Mouse (Mus musculus): ENCODE measurements around the gene Kcnk2.

Kcnk2 gene

DNA sequence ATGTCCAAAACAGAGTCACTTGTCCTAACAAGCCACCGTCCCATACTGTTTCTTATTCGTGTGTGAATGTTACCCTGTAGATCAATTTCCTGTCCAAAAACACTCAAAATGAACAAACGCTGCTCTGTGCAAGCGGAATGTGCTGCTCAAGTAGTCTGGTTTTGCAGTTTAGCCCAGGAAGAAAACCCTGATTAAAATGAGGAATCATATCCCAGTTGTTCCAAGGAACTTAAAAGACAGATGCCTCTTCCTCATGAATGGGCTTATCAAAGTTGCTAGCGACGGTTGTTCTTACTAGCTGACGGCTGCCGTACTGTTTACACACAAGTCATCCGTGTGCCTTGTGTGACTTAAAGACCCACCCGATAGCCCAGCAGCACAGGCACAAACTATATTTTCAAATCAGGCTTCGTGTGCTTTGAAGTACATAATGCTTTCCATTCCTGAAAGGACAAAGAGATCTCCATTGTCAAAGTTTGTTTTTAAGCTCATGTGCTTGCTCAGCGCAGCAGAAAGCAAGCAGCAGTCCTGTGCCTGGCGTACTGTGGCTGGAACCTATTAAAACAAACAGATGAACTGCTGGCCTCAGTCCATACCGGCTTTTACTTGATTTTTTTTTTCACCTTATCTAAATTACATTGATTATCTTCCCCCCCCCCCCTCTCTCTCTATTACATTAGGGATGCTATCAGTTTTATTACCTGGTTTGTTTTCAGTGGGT, at the start of gene Kcnk2:
Gene Kcnk2 (minus strand): TSS at position 51 of the 721 bp plus-strand sequence.
- DNase-seq (ENCODE audit: low spot score): no peak

DNA sequence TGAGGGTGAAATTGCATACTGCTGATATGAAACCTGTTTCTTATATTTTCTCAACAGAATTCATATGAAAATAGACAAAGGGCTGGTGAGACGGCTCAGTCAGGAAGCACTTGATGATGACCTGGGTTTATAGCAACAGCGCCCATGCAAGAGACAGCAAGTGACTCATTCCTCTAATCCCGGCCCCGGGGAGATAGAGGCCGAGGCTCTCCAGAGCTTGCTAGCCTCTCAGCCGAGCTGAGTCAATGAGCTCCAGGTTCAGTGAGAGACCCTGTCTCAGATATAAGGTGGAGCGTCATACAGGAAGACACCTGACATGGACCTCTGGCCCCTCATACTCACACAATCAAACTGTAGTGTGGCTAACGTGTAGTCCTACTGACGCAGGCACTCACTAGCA, 38.7 kb upstream of the Kcnk2 start:
- DNase-seq (ENCODE audit: low spot score): no peak

DNA sequence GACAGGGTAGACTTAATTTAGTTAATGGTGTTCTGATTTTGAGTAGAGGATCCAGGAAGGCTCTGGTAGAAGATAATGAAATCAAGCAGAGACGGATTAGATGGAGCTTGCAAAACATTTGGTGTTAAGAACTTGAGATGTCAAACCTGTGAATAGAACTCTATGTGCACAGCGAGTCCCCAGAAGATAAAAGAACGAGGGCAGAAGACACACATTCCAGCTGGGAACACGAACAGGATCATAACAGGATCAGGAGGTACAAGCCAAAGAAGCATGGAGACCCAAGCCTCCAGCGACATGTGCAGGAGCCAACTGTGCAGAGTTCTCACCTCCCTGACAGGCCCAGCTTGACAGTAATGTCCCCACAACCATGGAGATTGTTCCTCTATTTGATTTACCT, 35.1 kb upstream of the Kcnk2 start:
- DNase-seq (ENCODE audit: low spot score): no peak

DNA sequence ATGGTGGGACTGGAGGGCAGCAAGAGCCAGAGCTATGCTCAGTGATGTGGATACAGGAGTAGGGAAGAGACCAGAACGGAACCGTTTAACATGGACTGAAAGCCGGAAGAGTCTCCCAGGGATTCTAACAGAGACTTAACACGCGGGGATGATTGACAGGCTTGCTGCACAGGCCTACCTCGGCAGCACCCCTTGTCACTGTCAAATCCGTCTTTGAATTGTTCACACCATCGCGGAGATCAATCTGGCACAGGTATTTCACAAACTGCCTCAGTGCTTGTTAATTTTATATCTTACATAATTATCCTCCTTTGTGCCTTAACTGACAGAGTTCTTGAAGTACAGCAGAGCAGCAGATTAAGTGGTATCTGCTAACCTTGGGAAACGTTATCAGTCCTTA, 33.4 kb upstream of the Kcnk2 start:
- no peak for DNase-seq (ENCODE audit: low spot score)

DNA sequence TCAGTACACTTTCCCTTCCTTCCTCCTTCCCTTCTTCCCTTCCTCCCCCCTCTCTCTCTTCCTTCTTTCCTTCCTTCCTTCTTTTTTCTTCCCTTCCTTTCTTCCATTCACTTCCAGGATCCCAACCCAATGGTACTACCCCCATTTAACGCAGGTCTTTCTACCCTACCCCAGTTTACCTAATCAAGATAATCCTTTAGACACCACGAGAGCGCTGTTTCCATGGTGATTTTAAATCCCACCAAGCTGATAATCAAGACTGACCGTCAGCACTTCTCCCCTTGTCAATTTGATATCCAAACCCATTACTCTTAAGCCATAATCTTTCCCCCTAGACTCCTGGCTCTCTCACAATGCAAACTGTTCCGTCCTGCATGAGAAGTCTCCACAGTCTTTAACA, 29.4 kb upstream of the Kcnk2 start:
- no peak for DNase-seq (ENCODE audit: low spot score)

DNA sequence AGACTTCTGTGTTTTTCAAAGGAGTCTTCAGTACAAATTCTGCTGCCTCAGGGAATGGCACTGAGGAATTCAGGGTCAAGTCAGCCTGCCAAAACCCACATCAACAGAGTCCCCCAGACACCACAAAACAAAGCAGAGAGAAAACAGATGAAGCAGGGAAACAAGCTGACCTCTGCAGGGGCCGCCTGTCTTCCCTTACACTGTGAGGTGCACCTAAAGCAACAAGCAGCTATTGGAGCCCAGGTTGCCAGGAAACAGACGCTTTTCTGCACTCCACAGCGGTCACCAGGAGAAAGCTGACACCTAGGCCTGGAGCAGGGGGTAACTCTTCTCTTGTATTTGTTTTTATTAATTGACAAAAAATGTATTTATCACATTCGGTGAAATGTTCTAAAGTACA, 28.5 kb upstream of the Kcnk2 start:
- DNase-seq (ENCODE audit: low spot score): no peak

DNA sequence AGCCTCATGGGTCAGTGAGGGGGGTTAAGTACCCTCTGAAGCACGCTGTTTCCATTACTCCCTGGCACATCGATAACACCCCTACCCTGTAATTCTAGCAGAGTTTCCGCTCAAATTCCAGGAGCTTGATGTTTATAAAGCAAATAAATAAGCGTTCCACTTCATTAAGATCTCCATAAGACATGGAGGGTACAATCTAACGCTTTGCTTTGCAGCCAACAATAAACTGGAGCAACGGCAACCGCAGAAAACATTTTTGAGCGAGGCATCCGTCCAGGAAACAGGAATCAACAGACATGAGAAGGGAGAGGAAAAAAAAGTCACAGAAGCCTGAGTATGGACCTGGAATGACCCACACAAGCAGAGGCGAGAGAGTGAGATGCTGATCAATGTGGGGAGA, 27.5 kb upstream of the Kcnk2 start:
- DNase-seq (ENCODE audit: low spot score): no peak

DNA sequence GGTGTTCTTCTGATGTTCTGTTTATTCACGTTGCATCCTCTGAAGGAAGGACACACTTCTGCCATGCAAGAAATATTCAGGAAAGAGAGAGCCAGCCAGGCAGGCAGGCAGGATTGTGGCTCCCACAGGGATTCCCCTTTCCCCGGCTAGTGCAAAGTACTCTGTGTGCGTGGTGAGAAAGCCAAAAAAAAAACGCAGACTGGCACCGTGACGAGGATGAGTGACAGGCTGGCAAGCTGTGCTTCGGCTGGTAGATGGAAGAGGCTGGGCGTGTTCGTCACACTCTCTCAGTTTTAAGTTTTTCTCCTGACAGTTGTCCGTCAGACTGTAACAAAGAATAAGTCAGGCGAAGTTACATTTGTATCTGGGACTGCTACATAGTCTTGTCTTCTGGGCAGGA, 24.2 kb upstream of the Kcnk2 start:
- DNase-seq (ENCODE audit: low spot score): no peak

DNA sequence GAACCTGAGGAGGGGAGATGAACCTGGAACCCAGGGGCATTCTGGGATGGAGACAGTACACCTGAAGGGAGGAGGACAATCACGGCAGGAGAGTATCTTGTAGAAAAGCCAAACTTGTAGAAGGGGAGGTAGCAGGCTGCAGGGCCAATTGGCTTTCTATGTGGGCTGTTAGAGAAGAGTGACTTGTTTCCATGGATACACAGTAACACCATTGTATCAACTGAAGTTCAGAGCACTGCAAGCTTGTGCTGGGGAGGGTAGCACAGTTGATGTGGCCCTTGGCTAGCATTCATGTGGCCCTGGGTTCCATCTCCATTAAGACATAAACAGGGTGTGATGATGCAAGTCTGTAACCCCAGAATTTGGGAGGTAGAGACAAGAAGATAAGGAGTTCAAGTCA, 17.8 kb upstream of the Kcnk2 start:
- no peak for DNase-seq (ENCODE audit: low spot score)

DNA sequence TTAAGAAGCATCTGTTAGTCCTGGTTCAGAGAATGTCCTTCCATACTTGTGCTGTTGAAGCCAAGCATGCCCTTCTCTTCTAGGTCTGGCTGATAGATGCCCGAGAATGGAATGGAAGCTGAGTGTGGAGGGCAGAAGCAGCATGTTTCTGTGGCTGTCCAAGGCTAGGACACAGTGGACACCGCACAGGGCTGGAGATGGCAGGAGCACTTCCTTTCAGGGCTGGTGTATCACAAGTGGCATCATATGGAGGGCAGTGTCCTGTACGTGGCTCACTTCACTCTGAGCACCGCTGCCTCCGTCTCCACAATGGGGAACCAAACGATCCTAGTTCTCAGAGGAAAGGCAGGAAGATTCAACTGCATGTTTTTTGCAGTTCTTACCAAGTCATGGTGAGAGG, 7.8 kb upstream of the Kcnk2 start:
- no peak for DNase-seq (ENCODE audit: low spot score)

DNA sequence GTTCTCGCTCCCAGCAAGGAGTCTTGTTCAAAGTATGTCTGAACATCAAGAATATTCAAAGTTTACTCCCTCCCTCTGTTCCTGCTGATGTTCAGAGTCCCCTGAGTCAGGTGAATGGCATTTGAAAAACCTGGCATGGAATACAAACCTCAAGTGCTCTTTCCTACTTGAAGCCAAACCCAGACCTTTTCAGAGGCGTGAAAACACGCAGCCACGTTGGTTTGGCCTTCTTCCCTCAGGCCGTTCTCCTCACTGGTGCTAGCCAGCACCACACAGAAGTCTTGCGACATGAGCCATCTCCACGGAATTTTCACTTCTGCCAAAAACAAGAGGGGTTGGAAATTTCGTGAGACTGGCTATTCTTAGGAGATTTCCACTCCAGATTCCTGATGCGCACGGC, 3.1 kb upstream of the Kcnk2 start:
- DNase-seq (ENCODE audit: low spot score): no peak

DNA sequence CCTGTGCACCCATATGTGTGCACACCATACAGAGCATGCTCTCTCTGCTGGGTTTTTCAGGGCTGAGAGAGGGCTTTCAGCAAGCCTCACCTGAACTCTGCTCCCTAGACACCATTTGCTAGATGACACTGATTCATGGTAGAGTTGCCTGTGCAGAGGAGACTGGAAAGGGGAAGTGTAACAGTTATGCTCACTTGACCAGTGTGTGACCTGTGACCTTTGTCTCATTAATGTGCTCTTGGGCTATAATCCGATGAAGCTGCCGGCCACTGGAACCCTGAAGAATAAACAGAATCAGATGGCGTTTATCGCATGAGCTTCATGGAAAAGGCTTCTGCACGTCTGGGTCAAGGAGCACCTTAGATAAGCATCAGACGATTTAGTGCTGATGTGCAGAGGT, 1.5 kb upstream of the Kcnk2 start:
- DNase-seq (ENCODE audit: low spot score): no peak

DNA sequence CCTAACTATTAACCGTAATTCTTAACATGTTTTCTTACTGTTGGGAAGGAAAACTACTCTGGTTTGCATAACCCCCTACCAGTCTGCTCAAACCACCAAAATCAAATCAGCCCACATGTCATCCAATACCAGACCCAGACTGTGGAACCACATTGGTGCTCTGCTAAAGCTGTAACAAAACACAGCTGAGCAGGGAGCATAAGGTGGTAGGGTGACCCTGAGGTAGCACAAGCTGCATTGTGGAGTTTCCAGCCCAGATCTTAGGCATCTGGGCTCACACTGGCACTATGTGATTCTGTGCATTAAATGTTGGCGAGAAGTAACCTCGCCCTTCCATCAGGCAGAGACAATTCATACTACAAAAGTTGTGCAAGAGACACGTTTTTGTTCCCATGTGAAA, 1.1 kb upstream of the Kcnk2 start:
- DNase-seq (ENCODE audit: low spot score): no peak

DNA sequence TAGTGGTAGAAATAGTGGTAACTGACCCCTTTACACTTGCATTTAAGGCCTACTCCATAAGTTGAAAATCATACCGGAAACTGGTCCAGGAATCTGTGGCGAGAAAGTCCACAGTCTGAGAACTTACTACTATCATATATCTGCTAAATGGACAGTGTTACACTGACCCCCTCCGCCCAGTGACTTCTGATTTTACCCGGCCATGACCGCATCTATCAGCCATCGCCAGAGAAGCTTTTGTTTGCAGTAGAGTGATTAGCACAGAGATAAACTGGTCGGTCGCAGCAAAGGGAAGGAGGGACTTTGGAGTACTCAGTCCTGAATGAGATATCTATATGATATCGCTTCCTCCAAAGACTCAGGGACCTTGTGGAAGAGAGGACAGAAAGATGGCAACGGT, 15.2 kb downstream of the Kcnk2 start:
- DNase-seq (ENCODE audit: low spot score): no peak

DNA sequence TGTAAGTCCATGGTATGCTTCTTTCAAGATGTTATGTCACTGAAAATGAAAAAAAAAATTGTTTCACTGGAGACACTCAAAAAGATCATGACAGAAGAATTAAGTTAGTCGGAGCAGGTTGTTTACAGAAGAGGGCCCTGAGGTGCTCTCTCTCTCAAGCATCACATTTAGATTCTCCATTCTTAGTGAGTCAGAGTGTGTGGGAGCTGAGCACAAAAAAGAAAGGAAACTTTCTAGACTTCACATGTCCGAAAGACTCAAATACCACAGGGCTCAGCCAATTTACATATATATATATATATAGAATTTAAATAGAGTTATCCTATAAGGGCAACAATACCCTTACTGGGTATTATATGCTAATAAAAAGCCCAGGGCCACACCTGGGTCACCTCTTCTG, 15.9 kb downstream of the Kcnk2 start:
- no peak for DNase-seq (ENCODE audit: low spot score)

DNA sequence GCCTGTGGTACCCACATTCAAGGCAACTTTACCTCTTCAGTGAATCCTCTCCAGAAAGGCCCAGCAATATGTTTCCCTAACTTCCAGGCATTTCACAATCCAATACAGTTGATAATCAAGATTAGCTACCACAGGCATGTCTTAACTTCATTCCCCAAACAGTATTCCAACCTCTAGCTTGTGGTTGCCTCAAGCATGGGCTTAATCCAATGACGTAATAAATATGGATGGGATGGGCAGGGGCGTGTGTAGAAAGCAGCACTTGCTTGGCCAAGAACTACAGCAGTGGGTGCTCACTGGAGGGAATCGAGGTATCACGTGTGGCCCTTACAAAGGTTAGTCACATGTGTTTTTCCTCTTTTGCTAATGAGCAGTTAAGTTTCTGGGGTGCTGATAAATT, 34.4 kb downstream of the Kcnk2 start:
- no peak for DNase-seq (ENCODE audit: low spot score)

DNA sequence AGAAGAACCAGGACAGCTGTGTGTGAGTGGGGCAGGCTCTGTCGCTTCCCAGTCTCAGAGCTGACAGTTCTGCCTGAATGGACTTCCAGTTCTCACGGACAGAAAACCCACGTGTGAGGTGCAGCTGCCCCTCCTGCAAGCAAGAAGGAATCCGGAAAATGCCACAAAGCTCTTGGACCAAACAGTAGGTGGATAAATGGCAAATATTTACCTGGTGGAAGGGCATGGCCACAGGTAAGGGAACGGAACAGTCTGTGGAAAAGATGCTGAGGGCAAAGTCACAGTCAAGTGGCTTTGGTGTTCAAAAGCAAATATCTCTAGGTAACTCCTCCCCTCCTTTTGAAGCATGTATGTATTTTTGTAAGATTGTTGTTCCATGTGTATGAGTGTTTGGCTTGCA, 37.9 kb downstream of the Kcnk2 start:
- no peak for DNase-seq (ENCODE audit: low spot score)

DNA sequence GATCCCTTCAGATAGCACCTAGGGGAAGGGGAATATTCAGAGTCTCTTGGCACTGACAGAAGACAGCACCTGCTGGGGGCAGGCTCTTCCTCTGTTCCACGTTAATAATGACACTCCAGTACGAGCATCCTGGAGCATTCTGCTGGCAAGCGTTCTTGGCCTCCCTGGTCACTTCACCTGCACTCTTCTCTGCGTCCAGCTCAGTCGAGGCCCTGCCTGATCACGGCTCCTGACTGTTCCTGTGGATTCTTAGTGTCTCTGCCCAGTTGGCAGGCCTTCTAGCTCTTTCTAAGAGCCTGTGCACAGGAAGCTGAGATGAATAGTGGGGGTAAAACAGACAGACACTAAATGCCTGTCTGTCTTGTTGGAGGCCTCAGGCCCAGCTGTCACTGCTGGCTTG, 39.5 kb downstream of the Kcnk2 start:
- no peak for DNase-seq (ENCODE audit: low spot score)

DNA sequence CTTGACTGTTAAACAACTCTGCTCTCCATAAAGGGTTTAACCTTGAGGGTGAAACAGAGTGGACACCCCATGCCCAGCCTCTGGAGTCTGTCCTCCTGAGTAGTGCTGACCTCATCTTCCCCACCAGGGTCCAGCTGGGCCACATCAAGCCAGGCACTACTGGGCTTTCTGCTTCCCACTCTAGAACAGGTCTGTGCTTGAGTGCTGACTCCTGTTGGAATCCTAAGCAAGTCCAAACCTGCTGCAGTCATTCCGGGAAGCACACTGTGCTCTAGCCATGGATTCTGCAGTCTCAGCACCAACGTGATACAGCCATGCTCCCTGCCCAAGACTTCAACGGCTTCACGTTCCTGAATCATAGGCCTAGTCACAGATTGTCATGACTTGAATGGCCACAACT, 42.4 kb downstream of the Kcnk2 start:
- DNase-seq (ENCODE audit: low spot score): peak; percentile 17

DNA sequence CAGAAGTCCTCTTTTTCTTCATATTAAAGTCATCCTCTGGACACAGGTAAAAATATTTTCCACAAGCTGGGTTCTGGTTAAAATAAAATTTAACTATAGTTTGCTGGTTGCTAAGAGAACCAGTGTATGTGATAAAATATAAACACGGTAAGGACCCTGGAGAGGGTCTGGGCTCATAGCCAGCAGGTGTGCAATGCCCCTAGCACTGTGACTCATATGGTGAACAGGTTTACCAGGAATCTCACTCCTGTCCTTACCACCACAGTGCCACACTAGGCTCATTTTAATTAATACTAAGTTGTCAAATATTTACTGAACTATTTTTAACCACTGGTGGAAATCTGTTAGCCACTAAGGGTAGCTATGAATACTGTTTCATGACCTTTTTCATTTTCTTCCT, 48.2 kb downstream of the Kcnk2 start:
- DNase-seq (ENCODE audit: low spot score): no peak

DNA sequence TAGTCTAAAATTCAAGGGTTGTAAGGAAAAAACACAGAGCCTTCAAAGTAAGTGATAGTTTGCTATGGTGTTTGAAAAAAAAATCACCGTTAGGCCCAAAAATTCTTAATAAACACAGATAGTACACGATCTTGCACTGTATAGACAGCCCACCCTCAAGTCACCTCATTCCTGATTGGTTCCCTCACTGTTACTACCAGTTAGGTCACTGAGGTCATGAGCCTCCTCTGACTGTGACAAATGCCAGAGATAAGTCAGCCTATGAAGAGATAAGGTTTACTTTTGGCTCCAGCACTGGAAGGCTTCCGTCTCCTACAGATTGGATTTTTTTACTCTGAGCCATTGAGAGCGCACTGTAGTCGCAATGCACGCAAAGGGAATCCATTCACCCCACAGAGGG, 50.3 kb downstream of the Kcnk2 start:
- no peak for DNase-seq (ENCODE audit: low spot score)

DNA sequence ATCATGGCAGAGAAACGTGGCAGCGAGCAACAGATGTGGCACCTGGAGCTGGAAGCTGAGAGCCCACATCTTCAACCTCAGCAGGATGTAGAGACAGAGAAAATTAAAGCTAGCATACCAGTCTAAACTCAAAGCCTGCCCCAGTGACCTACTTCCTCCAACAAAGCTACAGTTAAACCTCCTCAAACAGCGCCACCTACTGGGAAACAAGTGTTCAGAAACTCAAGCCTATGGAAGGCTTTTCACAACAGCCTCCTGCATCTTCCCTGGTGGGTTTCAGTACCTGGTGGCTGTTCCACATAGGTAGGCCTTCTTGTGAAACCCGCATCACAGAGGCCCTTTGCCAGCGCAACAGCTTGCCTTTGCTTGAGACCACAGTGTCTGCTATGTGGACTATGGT, 52.9 kb downstream of the Kcnk2 start:
- no peak for DNase-seq (ENCODE audit: low spot score)

DNA sequence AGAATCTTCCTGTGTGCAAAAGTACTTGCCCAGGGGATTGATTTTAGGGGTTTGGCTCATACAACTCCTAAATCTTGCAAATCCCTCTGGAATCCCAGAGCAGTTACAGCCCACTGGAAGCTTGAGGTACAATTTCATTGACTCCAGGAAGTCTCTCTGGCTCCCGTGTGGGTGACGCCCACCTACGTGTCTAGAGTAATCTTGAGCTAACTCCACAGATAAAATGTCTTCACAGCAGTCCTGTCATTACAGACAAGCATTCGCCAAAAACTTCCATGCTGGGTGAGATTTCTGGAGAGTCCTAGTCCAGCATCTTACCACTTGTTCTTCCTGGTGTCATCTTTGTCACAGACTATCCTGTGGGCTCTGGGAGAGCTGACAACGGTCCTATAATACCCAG, 56.9 kb downstream of the Kcnk2 start:
- DNase-seq (ENCODE audit: low spot score): no peak

DNA sequence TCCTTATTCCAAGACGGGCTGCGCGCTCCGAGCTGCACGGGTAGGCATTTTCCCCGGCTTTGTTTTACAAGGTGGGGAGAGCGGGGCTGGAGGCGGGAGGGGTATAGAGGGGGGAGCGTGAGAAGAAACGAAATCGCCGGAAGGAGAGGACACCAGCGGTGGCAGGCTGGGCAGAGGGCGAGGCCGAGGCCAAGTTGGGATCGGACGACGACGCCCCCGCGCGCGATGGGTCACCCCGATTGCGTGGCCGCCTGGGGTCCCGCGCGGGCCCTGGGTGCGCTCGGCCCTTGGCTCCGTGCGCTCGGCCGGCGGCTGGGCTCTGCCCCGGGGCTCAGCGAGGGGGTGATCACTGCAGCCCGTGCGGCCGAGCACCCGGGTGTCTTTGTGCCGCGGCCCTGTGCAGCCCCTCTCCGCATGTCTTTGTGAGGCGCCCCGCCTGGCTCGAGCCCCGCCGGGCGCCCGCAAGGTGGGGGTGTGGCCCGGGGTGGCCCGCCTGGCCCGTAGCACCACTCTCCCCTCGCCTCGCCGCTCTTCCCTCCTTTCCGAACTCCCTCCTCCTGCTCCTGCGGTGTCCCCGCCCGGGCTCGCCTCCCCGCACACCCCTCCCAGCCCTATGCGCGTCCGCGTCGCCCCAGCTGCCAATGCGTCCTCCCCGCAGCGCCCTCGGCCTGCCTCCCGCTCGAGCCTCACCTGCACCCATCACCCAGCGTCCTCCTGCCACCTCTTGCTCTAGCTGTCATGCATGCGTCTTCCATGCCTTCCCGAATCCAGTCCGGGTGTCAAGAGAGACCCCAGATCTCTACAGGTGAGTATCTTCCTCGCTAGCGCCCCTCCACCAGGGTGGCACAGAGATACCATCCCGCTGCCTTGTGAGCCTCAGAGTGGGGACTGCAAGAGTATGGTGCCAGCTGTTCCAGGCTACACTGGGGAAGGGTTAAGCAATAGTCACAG, 58.5 kb downstream of the Kcnk2 start:
- DNase-seq (ENCODE audit: low spot score): peak; percentile 21

Measured in urinary bladder, postnatal 25 days (tissue).